In genomic region chr17:87368481-87368880, GRCm38 (mm10) we compare ENCODE assay signal across 24 mouse cellular contexts. TPM values are rescaled to one million over a fixed set of nuclear protein-coding genes. Genes with fewer than 3 reads are reported as not detected.
DNase-seq lines count a peak whose midpoint lies in the region; ATAC-seq and TF ChIP-seq lines count a peak whose summit lies in the region.
"Had no signal": no experiment of that assay in that cellular context is flagged by ENCODE, and none has a peak within 500 bp of the region (broad histone marks: within the 10 kb centered on the region; RNA-seq: fewer than 3 reads in every experiment).

No protein-coding gene starts in this region.

- H3K79me2 ChIP-seq in C2C12 (ENCODE audit: control insufficient read depth, insufficient read depth): no peaks in the 10 kb centered on the region
- H3K79me2 ChIP-seq in myocyte (ENCODE audit: control insufficient read depth, insufficient read depth): no peaks in the 10 kb centered on the region

- H3K36me3 ChIP-seq in forebrain, postnatal 0 days (ENCODE audit: insufficient read depth): no peaks in the 10 kb centered on the region
- no peaks in the 10 kb centered on the region for H3K36me3 ChIP-seq in forebrain, embryonic 16.5 days (ENCODE audit: control insufficient read depth, insufficient read depth)
- H3K36me3 ChIP-seq in C2C12 (ENCODE audit: control insufficient read depth, insufficient read depth) (no peaks in the 10 kb centered on the region), myocyte (ENCODE audit: control insufficient read depth, insufficient read depth) (no peaks in the 10 kb centered on the region)
- H3K36me3 ChIP-seq in intestine, embryonic 16.5 days (ENCODE audit: control insufficient read depth, insufficient read depth, low read length): no peaks in the 10 kb centered on the region; the same call in 1 of the 2 replicates
- H3K36me3 ChIP-seq in kidney, embryonic 14.5 days (ENCODE audit: control insufficient read depth, insufficient read depth, low read length): no peaks in the 10 kb centered on the region

- H3K27ac ChIP-seq in forebrain, postnatal 0 days (ENCODE audit: low read depth, low read length): peak overlapping the region; percentile 30; the same call in 1 of the 2 replicates
- no peak overlapping the region for H3K27ac ChIP-seq in forebrain, embryonic 16.5 days (ENCODE audit: low read length)
- H3K27ac ChIP-seq in layer of hippocampus, adult 2 months: peak overlapping the region; percentile 67; the same call in 1 of the 2 replicates
- no peak overlapping the region; the same call in 1 of the 2 replicates for H3K27ac ChIP-seq in intestine, embryonic 16.5 days (ENCODE audit: low read length)
- no peak overlapping the region for H3K27ac ChIP-seq in kidney, embryonic 14.5 days (ENCODE audit: low read depth, low read length)
- H3K27ac ChIP-seq: macrophage had no signal

- TF ChIP-seq POLR2A in myocyte (IDR thresholded peaks at IDR 0.05; ENCODE audit: insufficient read length, low read depth): no peak

- no peaks in the 10 kb centered on the region for H3K79me3 ChIP-seq in C2C12 (ENCODE audit: low read depth)

- H3K4me3 ChIP-seq in forebrain, postnatal 0 days (ENCODE audit: low read depth, low read length): no peak overlapping the region
- H3K4me3 ChIP-seq in forebrain, embryonic 16.5 days (replicated peaks; ENCODE audit: low read length): no peak overlapping the region
- no peak overlapping the region for H3K4me3 ChIP-seq in layer of hippocampus, adult 2 months
- H3K4me3 ChIP-seq in C2C12 (ENCODE audit: insufficient read depth, poor library complexity, severe bottlenecking) (no peak overlapping the region), myocyte (no peak overlapping the region)
- H3K4me3 ChIP-seq in intestine, embryonic 16.5 days (ENCODE audit: low read length): no peak overlapping the region
- no peak overlapping the region for H3K4me3 ChIP-seq in kidney, embryonic 14.5 days (ENCODE audit: low read length)

- ATAC-seq in forebrain, postnatal 0 days: no peak
- no peak for ATAC-seq in forebrain, embryonic 16.5 days
- no peak for ATAC-seq in intestine, embryonic 16.5 days
- ATAC-seq in kidney, embryonic 14.5 days (ENCODE audit: low FRiP score, low TSS enrichment): no peak

- no peak for TF ChIP-seq CTCF in forebrain, postnatal 0 days (IDR thresholded peaks at IDR 0.05; ENCODE audit: low read depth)
- TF ChIP-seq CTCF in layer of hippocampus, adult 2 months (conservative IDR thresholded peaks at IDR 0.05): no peak
- TF ChIP-seq CTCF in C2C12 (IDR thresholded peaks at IDR 0.05; ENCODE audit: control insufficient read depth, insufficient read depth, insufficient read length): no peak

- H3K4me1 ChIP-seq in forebrain, postnatal 0 days (ENCODE audit: insufficient read depth): peaks cover 18% of the 10 kb centered on the region
- H3K4me1 ChIP-seq in forebrain, embryonic 16.5 days (replicated peaks; ENCODE audit: control insufficient read depth, insufficient read depth, low read length): peaks cover 44% of the 10 kb centered on the region
- H3K4me1 ChIP-seq in intestine, embryonic 16.5 days (ENCODE audit: control insufficient read depth, insufficient read depth, low read length): peaks cover 17% of the 10 kb centered on the region; the same call in 1 of the 2 replicates
- peaks cover 18% of the 10 kb centered on the region for H3K4me1 ChIP-seq in kidney, embryonic 14.5 days (ENCODE audit: control insufficient read depth, insufficient read depth, low read length)

- no peaks in the 10 kb centered on the region for H3K27me3 ChIP-seq in forebrain, postnatal 0 days (ENCODE audit: insufficient read depth, low read length)
- H3K27me3 ChIP-seq in forebrain, embryonic 16.5 days (replicated peaks; ENCODE audit: control insufficient read depth, insufficient read depth, low read length): no peaks in the 10 kb centered on the region
- no peaks in the 10 kb centered on the region for H3K27me3 ChIP-seq in C2C12 (ENCODE audit: control insufficient read depth, insufficient read depth, insufficient read length)
- H3K27me3 ChIP-seq in myocyte (ENCODE audit: control insufficient read depth, insufficient read depth, insufficient read length): no peaks in the 10 kb centered on the region
- H3K27me3 ChIP-seq in intestine, embryonic 16.5 days (replicated peaks; ENCODE audit: control insufficient read depth, insufficient read depth, low read length): no peaks in the 10 kb centered on the region
- H3K27me3 ChIP-seq in kidney, embryonic 14.5 days (ENCODE audit: control insufficient read depth, insufficient read depth, low read length): no peaks in the 10 kb centered on the region

- no peak overlapping the region for H3K9ac ChIP-seq in forebrain, postnatal 0 days
- H3K9ac ChIP-seq in forebrain, embryonic 16.5 days (replicated peaks; ENCODE audit: low read depth, low read length): no peak overlapping the region
- H3K9ac ChIP-seq in intestine, embryonic 16.5 days (ENCODE audit: low read depth, low read length): no peak overlapping the region
- no peak overlapping the region for H3K9ac ChIP-seq in kidney, embryonic 14.5 days (ENCODE audit: low read depth, low read length)

- no peaks in the 10 kb centered on the region for H3K9me3 ChIP-seq in forebrain, postnatal 0 days (ENCODE audit: low read length)
- no peaks in the 10 kb centered on the region for H3K9me3 ChIP-seq in forebrain, embryonic 16.5 days (ENCODE audit: control insufficient read depth, low read length)
- no peaks in the 10 kb centered on the region for H3K9me3 ChIP-seq in intestine, embryonic 16.5 days (ENCODE audit: control insufficient read depth, low read length)
- H3K9me3 ChIP-seq in kidney, embryonic 14.5 days (ENCODE audit: control insufficient read depth, low read length): no peaks in the 10 kb centered on the region

- peak overlapping the region; percentile 16 for H3ac ChIP-seq in C2C12 (ENCODE audit: control insufficient read depth, insufficient read length, low read depth)
- no peak overlapping the region for H3ac ChIP-seq in myocyte (ENCODE audit: control insufficient read depth, insufficient read length)

- 85% methylated on average over 10 of the region's 10 CpGs for WGBS in forebrain, postnatal 0 days
- 90% methylated on average over 10 of the region's 10 CpGs for WGBS in forebrain, embryonic 16.5 days
- WGBS in intestine, embryonic 16.5 days: 83% methylated on average over 10 of the region's 10 CpGs
- 69% methylated on average over 10 of the region's 10 CpGs for WGBS in kidney, embryonic 14.5 days

- DNase-seq in forebrain, postnatal 0 days: no peak
- DNase-seq in layer of hippocampus, adult 2 months (ENCODE audit: low spot score in 2 of 2): no peak
- no peak for DNase-seq in layer of hippocampus, postnatal 25 days (ENCODE audit: extremely low spot score in 1 of 2, low spot score in 1 of 2)
- DNase-seq: adrenal gland, postnatal 10 days; B cell, adult 2 months; cerebellum, adult 18-20 months; kidney, adult 11 months; lung, adult 2 months; thymus, postnatal 4 days had no signal

- H3K4me2 ChIP-seq in forebrain, postnatal 0 days (ENCODE audit: low read depth): no peak overlapping the region
- no peak overlapping the region for H3K4me2 ChIP-seq in forebrain, embryonic 16.5 days (ENCODE audit: low read length)
- H3K4me2 ChIP-seq in myocyte (ENCODE audit: low read depth): no peak overlapping the region
- no peak overlapping the region for H3K4me2 ChIP-seq in intestine, embryonic 16.5 days (ENCODE audit: low read depth, low read length)
- no peak overlapping the region for H3K4me2 ChIP-seq in kidney, embryonic 14.5 days (replicated peaks; ENCODE audit: low read depth, low read length)

TF ChIP-seq in C2C12, 6 proteins besides CTCF, POLR2A, EP300 and RAD21:
- TF ChIP-seq CEBPB (IDR thresholded peaks at IDR 0.05; ENCODE audit: low read depth) (no peak), USF1 (IDR thresholded peaks at IDR 0.05; ENCODE audit: low read depth) (peak; percentile 83), MYOD1 (IDR thresholded peaks at IDR 0.05; ENCODE audit: control insufficient read depth, insufficient read length, low read depth) (peak; percentile 19), MAX (IDR thresholded peaks at IDR 0.05) (no peak)

TF ChIP-seq in myocyte, 11 proteins besides CTCF, POLR2A, EP300 and RAD21:
- TF ChIP-seq USF1 (IDR thresholded peaks at IDR 0.05; ENCODE audit: low read depth) (peak; percentile 68), MAX (IDR thresholded peaks at IDR 0.05; ENCODE audit: low read depth) (no peak), TCF12 (IDR thresholded peaks at IDR 0.05; ENCODE audit: insufficient read depth, poor library complexity, severe bottlenecking) (no peak), MYOG (IDR thresholded peaks at IDR 0.05; ENCODE audit: control insufficient read depth in 1 of 3, insufficient read depth in 1 of 3, insufficient read length in 2 of 3, low read depth in 2 of 3) (peak in 1 of 3 experiments; percentile 39), TCF3 (IDR thresholded peaks at IDR 0.05; ENCODE audit: insufficient read length, low read depth) (no peak), REST (IDR thresholded peaks at IDR 0.05; ENCODE audit: insufficient read depth, insufficient read length) (no peak), CEBPB (IDR thresholded peaks at IDR 0.05; ENCODE audit: insufficient read depth, poor library complexity, severe bottlenecking) (no peak), POLR2AphosphoS2 (IDR thresholded peaks at IDR 0.05; ENCODE audit: insufficient read length, low read depth) (no peak), E2F4 (IDR thresholded peaks at IDR 0.05; ENCODE audit: insufficient read depth) (no peak), SRF (IDR thresholded peaks at IDR 0.05; ENCODE audit: control insufficient read depth, insufficient read length, low read depth) (no peak), MYOD1 (IDR thresholded peaks at IDR 0.05; ENCODE audit: control insufficient read depth in 1 of 3, insufficient read length in 2 of 3, low read depth in 2 of 3) (peak in 1 of 3 experiments; percentile 27)
TF ChIP-seq in myocyte: peak in this region for 3.

RNA-seq across cellular contexts. Expression of gene Stpg4, which starts 59.1 kb away (rescaled TPM):
- total RNA-seq in forebrain, postnatal 0 days (2014; rRNA removed): not detected in 2 replicates
- not detected in 2 replicates for polyA plus RNA-seq in forebrain, postnatal 0 days (2015; fragmentation: Nextera tagmentation; extraction: Ambion mirVana)
- not detected in 2 replicates for polyA plus RNA-seq in forebrain, embryonic 16.5 days (2015; fragmentation: Nextera tagmentation; extraction: Ambion mirVana)
- total RNA-seq in layer of hippocampus, adult 2 months (2021): not detected
- not detected for total RNA-seq in layer of hippocampus, postnatal 25 days (2021)
- polyA plus RNA-seq in C2C12 (2012; fragmentation: generic; extraction: Trizol): not detected
- polyA plus RNA-seq in myocyte (2012; fragmentation: generic; extraction: Trizol): not detected
- polyA plus RNA-seq in intestine, embryonic 16.5 days (2015; fragmentation: Nextera tagmentation; extraction: Ambion mirVana): not detected in 2 replicates
- 0.51 TPM in 1 of 2 replicates, not detected in the other for polyA plus RNA-seq in kidney, embryonic 14.5 days (2014; fragmentation: Nextera tagmentation; extraction: Ambion mirVana)
- total RNA-seq: adrenal gland, postnatal 10 days; granulocyte monocyte progenitor cell, adult 5-6 weeks; layer of hippocampus, postnatal 14 days; left cerebral cortex, postnatal 36 days; liver, adult 2 months; midbrain, postnatal 0 days; neutrophil, adult 5-6 weeks had no signal
- polyA plus RNA-seq: cortical plate, adult 2 months; embryonic facial prominence, embryonic 14.5 days; heart, postnatal 0 days; liver, adult 2 months; lung, adult 2 months; macrophage had no signal

Comparison
In these comparisons a context has a peak if more than half of its experiments do, and no peak if none do; other contexts are left out.
1. H3K27ac ChIP-seq: peak in forebrain, postnatal 0 days (single experiment) and layer of hippocampus, adult 2 months (single experiment); none in forebrain, embryonic 16.5 days (single experiment), intestine, embryonic 16.5 days (single experiment) and kidney, embryonic 14.5 days (single experiment).